Mouse (Mus musculus) ovary, adult 10 weeks (tissue): ENCODE measurements around the gene Tmem211. TPM values are rescaled to one million over a fixed set of nuclear protein-coding genes. Genes with fewer than 3 reads are reported as not detected.

Source experiments
- polyA plus RNA-seq: library from polyadenylated mRNA; stranded (reverse); fragments of 350-450 nt; fragmentation: Illumina TruSeq; extraction: RNeasy Lipid Tissue Mini Kit (QIAGEN cat#74804); gene quantifications from one replicate; pipeline ENCODE4 v1.2.3, GENCODE M21; 2014

Tmem211 gene
- polyA plus RNA-seq = not detected

GRCm38 (mm10) chr5:113226632-113227102 lies at the start of gene Tmem211:
Gene Tmem211 (plus strand): TSS chr5:113226909.

GRCm38 (mm10) chr5:113221147-113221865 lies 5.4 kb upstream of the Tmem211 start, which contains the start of gene 2900026A02Rik:
Gene 2900026A02Rik (minus strand): TSS chr5:113221236.

Other genes with a start within 250 kb of the Tmem211 start
- gene Grk3, start 211.1 kb upstream of the Tmem211 start, polyA plus RNA-seq = 6.4 TPM
- not detected for gene Crybb2, start 156.8 kb upstream of the Tmem211 start, polyA plus RNA-seq
- gene Crybb3, start 145.3 kb upstream of the Tmem211 start, polyA plus RNA-seq = not detected
- gene 2900026A02Rik, start 5.7 kb upstream of the Tmem211 start, polyA plus RNA-seq = 4.9 TPM
- gene Sgsm1, start 83.9 kb downstream of the Tmem211 start, polyA plus RNA-seq = 0.29 TPM
- gene Aym1, start 130.4 kb downstream of the Tmem211 start, polyA plus RNA-seq = not detected